Mouse (Mus musculus) splenic B cell, adult 2 months (primary cell): ENCODE measurements around the gene Fam126b.
A peak's percentile ranks its signal among the peaks of the same experiment; 100 is the strongest.

Experiments
- DNase-seq: peaks from one replicate; pipeline ENCODE4 v3.0.0-alpha.2; 2011; ENCODE audit warnings: low read depth, low spot score
- H3K27me3 ChIP-seq: 2 replicates; pipeline ENCODE4 v1.6.1; 2012; ENCODE audit warnings: mild to moderate bottlenecking, low read length, moderate library complexity, mixed read lengths; ENCODE audit not compliant: control insufficient read depth, poor library complexity, insufficient read depth, severe bottlenecking
- H3K36me3 ChIP-seq: 2 replicates; pipeline ENCODE4 v1.6.1; 2012; ENCODE audit warnings: mild to moderate bottlenecking, low read length, moderate library complexity, mixed read lengths; ENCODE audit not compliant: control insufficient read depth, poor library complexity, insufficient read depth, severe bottlenecking

Gene Fam126b

DNA sequence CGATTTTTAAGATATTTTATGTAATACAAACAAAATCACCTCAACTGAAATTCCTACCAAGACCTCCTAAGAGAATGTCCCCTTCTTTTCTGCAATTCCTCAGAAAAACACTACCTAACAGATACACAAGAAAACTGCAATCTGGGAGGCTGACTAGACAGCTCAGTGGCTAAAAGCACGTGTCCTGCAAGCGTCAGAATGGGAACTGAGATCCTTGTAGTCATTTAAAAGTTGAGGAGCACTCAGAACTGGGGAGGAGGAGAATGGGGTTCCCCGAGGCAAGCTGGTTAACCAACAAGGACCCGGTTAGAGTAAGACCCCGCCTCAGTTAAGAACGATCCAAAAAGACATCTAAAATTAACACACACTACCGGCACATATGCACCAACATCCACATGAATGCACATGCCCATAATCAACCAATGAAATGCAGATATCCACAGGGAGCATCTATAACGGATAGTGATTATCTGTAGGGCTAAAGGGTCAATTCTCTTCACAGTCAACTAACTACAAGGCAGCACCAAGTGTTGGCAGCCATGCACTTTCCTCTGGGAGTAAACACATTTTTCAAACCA lies 82.2 kb downstream of the Fam126b start:
- peak; percentile 9 for DNase-seq
- Histone ChIP-seq H3K27me3 (no peaks in the 10 kb centered on the region), H3K36me3 (peaks cover 10% of the 10 kb centered on the region)

DNA sequence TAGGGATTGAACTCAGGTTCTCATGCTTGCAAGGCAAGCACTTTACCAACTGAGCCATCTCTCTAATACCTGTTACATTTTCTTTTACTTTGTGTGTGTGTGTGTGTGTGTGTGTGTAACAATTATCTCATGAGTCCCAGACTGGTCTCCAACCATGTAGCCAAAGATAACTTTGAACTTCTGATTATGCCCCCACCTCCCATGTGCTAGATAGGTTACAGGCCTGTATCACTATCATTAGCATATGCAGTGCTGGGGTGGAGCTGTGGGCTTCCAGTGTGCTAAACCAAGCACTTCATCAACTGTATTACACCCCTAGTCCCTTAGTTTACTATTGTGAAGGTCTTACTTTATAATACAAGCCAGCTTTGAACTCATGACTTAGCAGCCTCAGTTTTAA lies 83.0 kb downstream of the Fam126b start:
- DNase-seq: no peak
- Histone ChIP-seq H3K36me3 (peaks cover 10% of the 10 kb centered on the region), H3K27me3 (no peaks in the 10 kb centered on the region)

DNA sequence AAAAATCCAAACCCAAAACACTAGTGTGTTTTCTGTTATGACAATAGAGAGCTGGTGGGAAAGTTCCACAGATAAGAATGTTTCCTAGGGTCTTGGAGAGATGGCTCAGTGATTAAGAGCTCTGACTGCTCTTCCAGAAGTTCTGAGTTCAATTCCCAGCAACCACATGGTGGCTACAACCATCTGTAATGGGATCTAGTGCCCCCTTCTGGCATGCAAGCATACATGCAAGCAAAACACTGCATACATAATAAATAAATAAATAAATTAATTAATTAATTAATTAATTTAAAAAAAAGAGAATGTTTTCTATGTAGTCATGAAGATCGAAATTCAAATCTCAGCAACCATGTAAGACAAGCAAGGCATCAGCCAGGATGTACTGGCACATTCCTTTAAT lies 87.4 kb downstream of the Fam126b start:
- H3K36me3 ChIP-seq: peaks cover 13% of the 10 kb centered on the region
- no peaks in the 10 kb centered on the region for H3K27me3 ChIP-seq
- peak; percentile 15 for DNase-seq

DNA sequence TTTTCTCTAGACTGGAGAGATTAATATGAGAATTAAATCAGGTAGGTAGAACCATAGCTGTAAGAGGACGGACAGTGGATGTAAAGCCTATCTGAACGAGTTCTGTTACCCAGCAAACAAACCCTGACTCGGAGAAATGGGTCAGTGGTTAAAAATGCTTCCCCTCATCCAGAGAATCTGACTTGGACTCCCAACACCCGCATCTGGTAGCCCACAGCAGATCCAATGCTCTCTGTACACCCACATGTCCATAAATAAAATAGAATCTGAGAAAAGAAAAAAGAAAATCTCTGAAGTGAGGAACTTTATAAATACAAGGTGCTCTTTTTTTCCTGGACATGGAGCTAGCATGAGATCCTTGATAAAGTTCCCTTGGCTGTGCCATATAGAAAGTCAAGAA lies 88.4 kb downstream of the Fam126b start:
- Histone ChIP-seq H3K27me3 (no peaks in the 10 kb centered on the region), H3K36me3 (peaks cover 14% of the 10 kb centered on the region)
- DNase-seq: no peak

DNA sequence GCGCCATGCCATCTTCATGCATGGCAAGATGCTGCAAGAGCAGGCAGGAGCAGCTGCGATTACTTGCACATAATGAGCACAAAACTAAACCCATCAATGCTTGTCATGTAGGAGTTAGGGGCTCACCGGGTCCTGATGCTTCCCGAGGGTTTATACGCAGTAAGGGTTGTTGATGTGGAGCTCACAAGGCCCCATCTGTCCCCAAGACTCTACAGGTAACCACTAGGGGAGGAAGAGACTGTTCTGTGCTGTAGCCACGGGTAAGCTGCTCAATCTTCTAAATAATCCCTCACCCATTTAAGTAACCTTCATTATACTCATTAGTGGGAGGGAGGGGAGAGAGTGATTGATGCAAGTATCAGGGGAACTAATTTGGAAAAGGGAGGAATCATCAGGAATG lies 90.5 kb downstream of the Fam126b start:
- peaks cover 17% of the 10 kb centered on the region for H3K36me3 ChIP-seq
- no peaks in the 10 kb centered on the region for H3K27me3 ChIP-seq
- DNase-seq: no peak

DNA sequence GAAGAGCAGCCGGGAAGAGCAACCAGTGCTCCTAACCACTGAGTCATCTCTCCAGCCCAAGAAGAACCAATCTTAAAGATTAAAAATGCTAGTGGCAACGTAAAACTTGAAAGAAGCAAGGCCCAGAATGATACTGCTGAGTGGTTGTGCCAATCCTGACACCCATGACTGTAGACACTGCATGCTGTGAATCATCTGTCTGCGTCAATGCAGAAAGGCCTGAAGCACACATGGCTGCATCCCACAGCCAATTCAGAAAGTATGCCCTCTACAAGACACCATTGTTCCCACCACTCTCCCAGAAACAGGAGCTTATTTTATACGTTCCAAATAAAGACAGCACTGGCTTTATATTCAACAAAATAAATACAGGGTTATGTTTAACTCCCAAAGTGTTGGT lies 103.5 kb downstream of the Fam126b start:
- Histone ChIP-seq H3K36me3 (peaks cover 16% of the 10 kb centered on the region), H3K27me3 (no peaks in the 10 kb centered on the region)
- DNase-seq: no peak

DNA sequence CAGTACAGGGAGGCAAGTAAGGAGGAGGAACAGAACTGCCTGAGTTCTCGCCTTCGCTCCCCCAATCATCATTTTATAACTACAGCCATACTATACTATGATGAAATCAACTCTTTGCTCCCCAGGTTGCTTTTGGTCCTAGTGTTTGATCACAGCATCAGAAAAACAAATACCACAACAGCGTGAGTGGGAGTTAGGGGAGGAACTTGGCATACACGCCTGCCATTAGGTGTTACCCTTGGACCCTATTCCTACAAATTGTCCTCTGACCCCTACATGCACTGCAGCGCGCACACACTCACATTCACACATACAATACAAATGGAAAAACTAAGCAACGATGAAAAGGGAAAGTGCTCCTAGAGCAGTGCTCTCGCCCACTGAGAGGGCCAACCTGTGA lies 110.5 kb downstream of the Fam126b start:
- Histone ChIP-seq H3K36me3 (peaks cover 18% of the 10 kb centered on the region), H3K27me3 (no peaks in the 10 kb centered on the region)
- DNase-seq: no peak
